Mouse (Mus musculus): Measurements from ENCODE around the gene Psmd1. TPM values are rescaled to one million over a fixed set of nuclear protein-coding genes. Genes with fewer than 3 reads are reported as not detected.
A peak's percentile ranks its signal among the peaks of the same experiment; 100 is the strongest.
"Not testable (repeated sequence)": the region's sequence is repeated elsewhere in the genome, so short reads cannot be mapped to it uniquely, and the experiment has no call there.

Psmd1 gene
- polyA plus RNA-seq (2016; fragmentation: Nextera tagmentation; extraction: Ambion mirVana), result 196 TPM in 2 replicates

- Histone ChIP-seq H3K4me3 (peak within 1 kb of the TSS; percentile 98), H3K4me1 (peaks cover 11% of the 10 kb centered on the region), H3K4me2 (replicated peaks) (peak within 1 kb of the TSS; percentile 90), H3K27ac (peak within 1 kb of the TSS; percentile 86), H3K36me3 (peaks cover 3% of the 10 kb centered on the region; the same call in 1 of the 2 replicates), H3K9me3 (replicated peaks) (0 out of 2 replicates have a peak, but pooled peaks cover 4% of the 10 kb centered on the region), H3K9ac (peak within 1 kb of the TSS; percentile 98), H3K27me3 (no peaks in the 10 kb centered on the region)
- WGBS, result under 1% methylated on average over 46 of the region's 47 CpGs
- peak; percentile 94 for ATAC-seq (ENCODE audit: low FRiP score)
Observed at GRCm38 (mm10) chr1:86064271-86064991, at the start of gene Psmd1. Psmd1 (plus strand) TSS chr1:86064387.

GRCm38 (mm10) chr1:86015758-86016157 lies 48.4 kb upstream of the Psmd1 start:
- WGBS, result 96% methylated on average over 9 of the region's 9 CpGs

GRCm38 (mm10) chr1:86016516-86016915 lies 47.7 kb upstream of the Psmd1 start, which contains the start of gene Spata3:
Spata3 (plus strand) TSS chr1:86016816.
- H3K27me3 ChIP-seq, result peaks cover 42% of the 10 kb centered on the region
- WGBS, result 94% methylated on average over 8 of the region's 8 CpGs
- no peak for ATAC-seq (ENCODE audit: low FRiP score)
- no peaks in the 10 kb centered on the region for H3K36me3 ChIP-seq
- H3K4me1 ChIP-seq, result peaks cover 7% of the 10 kb centered on the region
- H3K27ac ChIP-seq, result no peak within 1 kb of the TSS
- no peaks in the 10 kb centered on the region for H3K9me3 ChIP-seq (replicated peaks)
- H3K4me3 ChIP-seq, result no peak within 1 kb of the TSS
- no peak within 1 kb of the TSS for H3K9ac ChIP-seq
- H3K4me2 ChIP-seq (replicated peaks), result no peak within 1 kb of the TSS

More at GRCm38 (mm10) chr1:86015758-86016157, 48.4 kb upstream of the Psmd1 start:
- not testable (repeated sequence) for H3K9me3 ChIP-seq (replicated peaks); H3K36me3 ChIP-seq; H3K9ac ChIP-seq; H3K27ac ChIP-seq; ATAC-seq (ENCODE audit: low FRiP score); H3K4me3 ChIP-seq; H3K4me2 ChIP-seq (replicated peaks); H3K4me1 ChIP-seq
- peaks cover 42% of the 10 kb centered on the region for H3K27me3 ChIP-seq

- peak overlapping the region; percentile 96 for H3K4me2 ChIP-seq (replicated peaks)
- H3K4me1 ChIP-seq, result peaks cover 7% of the 10 kb centered on the region
- peaks cover 42% of the 10 kb centered on the region for H3K27me3 ChIP-seq
- peak overlapping the region; percentile 52 for H3K4me3 ChIP-seq
- no peaks in the 10 kb centered on the region for H3K9me3 ChIP-seq (replicated peaks)
- WGBS, result 3% methylated on average over 60 of the region's 60 CpGs
- peak; percentile 77 for ATAC-seq (ENCODE audit: low FRiP score)
- H3K9ac ChIP-seq, result peak overlapping the region; percentile 62
- H3K36me3 ChIP-seq, result no peaks in the 10 kb centered on the region
- H3K27ac ChIP-seq, result no peak overlapping the region
Observed at GRCm38 (mm10) chr1:86018235-86019055, 45.7 kb upstream of the Psmd1 start.

- no peak overlapping the region for H3K27ac ChIP-seq
- peaks cover 38% of the 10 kb centered on the region for H3K27me3 ChIP-seq
- peaks cover 7% of the 10 kb centered on the region for H3K4me1 ChIP-seq
Observed at GRCm38 (mm10) chr1:86021365-86021989, 42.7 kb upstream of the Psmd1 start.

GRCm38 (mm10) chr1:86032273-86032987 lies 31.8 kb upstream of the Psmd1 start:
- WGBS, result 8% methylated on average over 11 of the region's 11 CpGs
- Histone ChIP-seq H3K27me3 (no peaks in the 10 kb centered on the region), H3K9ac (no peak overlapping the region), H3K9me3 (replicated peaks) (no peaks in the 10 kb centered on the region), H3K4me3 (no peak overlapping the region), H3K4me2 (replicated peaks) (no peak overlapping the region), H3K4me1 (peaks cover 4% of the 10 kb centered on the region; the same call in 1 of the 2 replicates), H3K36me3 (no peaks in the 10 kb centered on the region), H3K27ac (peak overlapping the region; percentile 56)
- peak; percentile 64 for ATAC-seq (ENCODE audit: low FRiP score)

More at GRCm38 (mm10) chr1:86021365-86021989, 42.7 kb upstream of the Psmd1 start:
- Histone ChIP-seq H3K9me3 (replicated peaks) (no peaks in the 10 kb centered on the region), H3K4me2 (replicated peaks) (no peak overlapping the region), H3K4me3 (no peak overlapping the region), H3K36me3 (no peaks in the 10 kb centered on the region), H3K9ac (no peak overlapping the region)
- no peak for ATAC-seq (ENCODE audit: low FRiP score)
- 67% methylated on average over 11 of the region's 11 CpGs for WGBS

GRCm38 (mm10) chr1:86038191-86038951 lies 25.8 kb upstream of the Psmd1 start:
- 69% methylated on average over 3 of the region's 3 CpGs for WGBS
- Histone ChIP-seq H3K4me2 (replicated peaks) (no peak overlapping the region), H3K27ac (no peak overlapping the region), H3K36me3 (no peaks in the 10 kb centered on the region), H3K4me1 (no peaks in the 10 kb centered on the region), H3K9me3 (replicated peaks) (peaks cover 13% of the 10 kb centered on the region; the same call in 1 of the 2 replicates), H3K4me3 (no peak overlapping the region), H3K27me3 (peaks cover 2% of the 10 kb centered on the region; the same call in 1 of the 2 replicates), H3K9ac (no peak overlapping the region)
- no peak for ATAC-seq (ENCODE audit: low FRiP score)

- no peak overlapping the region for H3K4me3 ChIP-seq
- no peak overlapping the region for H3K27ac ChIP-seq
- WGBS, result 70% methylated on average over 4 of the region's 4 CpGs
- H3K9me3 ChIP-seq (replicated peaks), result peaks cover 13% of the 10 kb centered on the region; the same call in 1 of the 2 replicates
- H3K4me2 ChIP-seq (replicated peaks), result no peak overlapping the region
- no peak overlapping the region for H3K9ac ChIP-seq
- no peaks in the 10 kb centered on the region for H3K36me3 ChIP-seq
- H3K4me1 ChIP-seq, result no peaks in the 10 kb centered on the region
- peaks cover 20% of the 10 kb centered on the region for H3K27me3 ChIP-seq
- no peak for ATAC-seq (ENCODE audit: low FRiP score)
Observed at GRCm38 (mm10) chr1:86040131-86040530, 24.1 kb upstream of the Psmd1 start.

- no peak for ATAC-seq (ENCODE audit: low FRiP score)
- 96% methylated on average over 3 of the region's 3 CpGs for WGBS
- Histone ChIP-seq H3K4me1 (no peaks in the 10 kb centered on the region), H3K27me3 (peaks cover 27% of the 10 kb centered on the region), H3K27ac (no peak overlapping the region), H3K4me3 (no peak overlapping the region), H3K4me2 (replicated peaks) (no peak overlapping the region), H3K36me3 (no peaks in the 10 kb centered on the region), H3K9ac (no peak overlapping the region), H3K9me3 (replicated peaks) (peaks cover 13% of the 10 kb centered on the region; the same call in 1 of the 2 replicates)
Observed at GRCm38 (mm10) chr1:86040817-86041216, 23.4 kb upstream of the Psmd1 start.

GRCm38 (mm10) chr1:86045056-86045455 lies 19.1 kb upstream of the Psmd1 start:
- Histone ChIP-seq H3K36me3 (no peaks in the 10 kb centered on the region), H3K27me3 (peaks cover 62% of the 10 kb centered on the region)
- WGBS, result 55% methylated on average over 4 of the region's 4 CpGs

More at GRCm38 (mm10) chr1:86045056-86045455, 19.1 kb upstream of the Psmd1 start:
- Histone ChIP-seq H3K4me1 (peaks cover 11% of the 10 kb centered on the region), H3K9me3 (replicated peaks) (peaks cover 13% of the 10 kb centered on the region; the same call in 1 of the 2 replicates), H3K4me3 (no peak overlapping the region), H3K27ac (no peak overlapping the region), H3K4me2 (replicated peaks) (no peak overlapping the region), H3K9ac (no peak overlapping the region)
- ATAC-seq (ENCODE audit: low FRiP score), result no peak

Measured in hindbrain, embryonic 12.5 days (tissue).